Mouse (Mus musculus) embryo, embryonic 10 days (tissue): ENCODE results near the gene Socs2.
"Not testable (repeated sequence)": the region's sequence is repeated elsewhere in the genome, so short reads cannot be mapped to it uniquely, and the experiment has no call there.

Experiments
- DNase-seq: peaks from one replicate; pipeline ENCODE4 v3.0.0-alpha.2; 2015; ENCODE audit warnings: low spot score

Gene Socs2

GRCm38 (mm10) chr10:95392073-95392472 is 24.9 kb downstream of the Socs2 start:
- no peak for DNase-seq

- no peak for DNase-seq
Observed at GRCm38 (mm10) chr10:95390871-95391270, 26.1 kb downstream of the Socs2 start.

GRCm38 (mm10) chr10:95389805-95390204 is 27.2 kb downstream of the Socs2 start:
- not testable (repeated sequence) for DNase-seq

GRCm38 (mm10) chr10:95388821-95389477 is 28.0 kb downstream of the Socs2 start:
- no peak for DNase-seq

GRCm38 (mm10) chr10:95386527-95386926 is 30.5 kb downstream of the Socs2 start:
- no peak for DNase-seq

GRCm38 (mm10) chr10:95385801-95386203 is 31.2 kb downstream of the Socs2 start:
- no peak for DNase-seq

- no peak for DNase-seq
Observed at GRCm38 (mm10) chr10:95385081-95385480, 31.9 kb downstream of the Socs2 start.

GRCm38 (mm10) chr10:95384446-95384845 is 32.5 kb downstream of the Socs2 start:
- DNase-seq, result no peak

- no peak for DNase-seq
Observed at GRCm38 (mm10) chr10:95373340-95373739, 43.6 kb downstream of the Socs2 start.

GRCm38 (mm10) chr10:95371942-95372341 is 45.0 kb downstream of the Socs2 start:
- no peak for DNase-seq

- DNase-seq, result no peak
Observed at GRCm38 (mm10) chr10:95369190-95369589, 47.8 kb downstream of the Socs2 start.

GRCm38 (mm10) chr10:95368151-95368550 is 48.8 kb downstream of the Socs2 start:
- DNase-seq, result no peak

- DNase-seq, result no peak
Observed at GRCm38 (mm10) chr10:95367661-95368089, 49.3 kb downstream of the Socs2 start.

- no peak for DNase-seq
Observed at GRCm38 (mm10) chr10:95367241-95367640, 49.7 kb downstream of the Socs2 start.

- no peak for DNase-seq
Observed at GRCm38 (mm10) chr10:95362326-95362725, 54.7 kb downstream of the Socs2 start.

- no peak for DNase-seq
Observed at GRCm38 (mm10) chr10:95361260-95361841, 55.6 kb downstream of the Socs2 start.

- DNase-seq, result no peak
Observed at GRCm38 (mm10) chr10:95360048-95360447, 56.9 kb downstream of the Socs2 start.

- DNase-seq, result no peak
Observed at GRCm38 (mm10) chr10:95357721-95358120, 59.3 kb downstream of the Socs2 start.

- DNase-seq, result no peak
Observed at GRCm38 (mm10) chr10:95356711-95357110, 60.3 kb downstream of the Socs2 start.

- no peak for DNase-seq
Observed at GRCm38 (mm10) chr10:95355678-95356268, 61.2 kb downstream of the Socs2 start.

GRCm38 (mm10) chr10:95354673-95355072 is 62.3 kb downstream of the Socs2 start:
- DNase-seq, result peak; percentile 8

GRCm38 (mm10) chr10:95354047-95354446 is 62.9 kb downstream of the Socs2 start:
- DNase-seq, result no peak

GRCm38 (mm10) chr10:95348457-95348856 is 68.5 kb downstream of the Socs2 start:
- DNase-seq, result no peak
